Mouse (Mus musculus) intestine, postnatal 0 days (tissue): ENCODE results near the gene Kxd1. TPM values are rescaled to one million over a fixed set of nuclear protein-coding genes. Genes with fewer than 3 reads are reported as not detected.

Experiments
- ATAC-seq: fragments of 200-750 bp; cut with Nextera tagmentation; 2 replicates; pipeline ENCODE4 v1.8.0; 2017; ENCODE audit warnings: mild to moderate bottlenecking, moderate TSS enrichment, moderate library complexity
- H3K27ac ChIP-seq: fragments of 300-500 bp; sonication (generic); 2 replicates; pipeline ENCODE4 v1.5.1; 2014; ENCODE audit warnings: mild to moderate bottlenecking, low read depth, low read length, moderate library complexity
- H3K27me3 ChIP-seq: fragments of 300-500 bp; sonication (generic); replicated peaks from 2 replicates; pipeline ENCODE4 v1.6.1; 2014; ENCODE audit warnings: low read length, mixed read lengths; ENCODE audit not compliant: control insufficient read depth, insufficient read depth
- H3K36me3 ChIP-seq: fragments of 300-500 bp; sonication (generic); 2 replicates; pipeline ENCODE4 v1.6.1; 2014; ENCODE audit warnings: mild to moderate bottlenecking, moderate library complexity; ENCODE audit not compliant: control insufficient read depth, insufficient read depth
- H3K4me1 ChIP-seq: fragments of 300-500 bp; sonication (generic); replicated peaks from 2 replicates; pipeline ENCODE4 v1.6.1; 2014; ENCODE audit warnings: antibody characterized with exemption, low read length, mixed read lengths; ENCODE audit not compliant: control insufficient read depth, insufficient read depth
- H3K4me2 ChIP-seq: fragments of 300-500 bp; sonication (generic); replicated peaks from 2 replicates; pipeline ENCODE4 v1.6.1; 2014; ENCODE audit warnings: low read depth, mild to moderate bottlenecking, moderate library complexity
- H3K4me3 ChIP-seq: fragments of 300-500 bp; sonication (generic); 2 replicates; pipeline ENCODE4 v1.5.1; 2014; ENCODE audit warnings: low read depth, low read length
- H3K9ac ChIP-seq: fragments of 300-500 bp; sonication (generic); 2 replicates; pipeline ENCODE4 v1.6.1; 2014; ENCODE audit warnings: mild to moderate bottlenecking, low read depth, low read length
- H3K9me3 ChIP-seq: fragments of 300-500 bp; sonication (generic); 2 replicates; pipeline ENCODE4 v1.6.1; 2016; ENCODE audit warnings: mixed run types; ENCODE audit not compliant: control insufficient read depth
- CTCF ChIP-seq: sonication (generic); IDR thresholded peaks from 2 replicates; pipeline ENCODE4 v1.5.1; 2016; ENCODE audit warnings: low read depth, mild to moderate bottlenecking, control low read depth, antibody characterized with exemption, moderate library complexity
- WGBS: fragments of 180-500 bp; shearing (Covaris S2); extraction: QIAGEN DNeasy Blood & Tissue Kit; methylation state at CpG from one replicate; pipeline ENCODE4 v1.1.7; 2014; 5-methylcytosine and 5-hydroxymethylcytosine counted together
- polyA plus RNA-seq: library from polyadenylated mRNA; unstranded; fragments of >200 nt; fragmentation: Nextera tagmentation; extraction: Ambion mirVana; gene quantifications from 2 replicates; pipeline ENCODE4 v1.2.1, GENCODE M21; 2015

Gene Kxd1
- polyA plus RNA-seq, 1 experiment from 2014 or later, result 46.4 TPM

GRCm38 (mm10) chr8:70458462-70458861 is 69.3 kb downstream of the Kxd1 start:
- ATAC-seq, result no peak
- H3K4me1 ChIP-seq, result no peaks in the 10 kb centered on the region
- WGBS, result 74% methylated on average over 3 of the region's 3 CpGs

More at GRCm38 (mm10) chr8:70458462-70458861, 69.3 kb downstream of the Kxd1 start:
- Histone ChIP-seq H3K9me3 (no peaks in the 10 kb centered on the region), H3K27me3 (no peaks in the 10 kb centered on the region), H3K4me3 (no peak overlapping the region), H3K36me3 (no peaks in the 10 kb centered on the region), H3K9ac (no peak overlapping the region), H3K27ac (no peak overlapping the region), H3K4me2 (no peak overlapping the region)
- TF ChIP-seq CTCF, result no peak

Other genes starting within 250 kb of the Kxd1 start
- gene Homer3, start 245.1 kb downstream of the Kxd1 start, polyA plus RNA-seq, result 18.5 and 18.7 TPM in 2 replicates
- gene Ddx49, start 225.5 kb downstream of the Kxd1 start, polyA plus RNA-seq, result 32.9 and 34.5 TPM in 2 replicates
- 338 and 383 TPM in 2 replicates for gene Cope, start 225.4 kb downstream of the Kxd1 start, polyA plus RNA-seq
- gene Cers1, start 212.2 kb downstream of the Kxd1 start, polyA plus RNA-seq, result 1.3 and 1.7 TPM in 2 replicates
- 0.38 TPM in 1 of 2 replicates, not detected in the other for gene Gdf1, start 198.1 kb downstream of the Kxd1 start, polyA plus RNA-seq
- 9.7 and 10.1 TPM in 2 replicates for gene Upf1, start 174.7 kb downstream of the Kxd1 start, polyA plus RNA-seq
- gene Comp, start 154.4 kb downstream of the Kxd1 start, polyA plus RNA-seq, result 0.25 and 0.41 TPM in 2 replicates
- 8.1 and 9.2 TPM in 2 replicates for gene Crtc1, start 88.4 kb downstream of the Kxd1 start, polyA plus RNA-seq
- gene Klhl26, start 51.0 kb downstream of the Kxd1 start, polyA plus RNA-seq, result 9.3 and 10.5 TPM in 2 replicates
- gene Tmem59l, start 40.6 kb downstream of the Kxd1 start, polyA plus RNA-seq, result 2.3 and 2.4 TPM in 2 replicates
- gene Crlf1, start 34.8 kb downstream of the Kxd1 start, polyA plus RNA-seq, result 0.61 and 0.81 TPM in 2 replicates
- gene Rex1bd, start 21.2 kb downstream of the Kxd1 start, polyA plus RNA-seq, result 145 and 148 TPM in 2 replicates
- 805 and 863 TPM in 2 replicates for gene Uba52, start 17.2 kb downstream of the Kxd1 start, polyA plus RNA-seq
- gene Fkbp8, start 232 bp downstream of the Kxd1 start, polyA plus RNA-seq, result 199 and 203 TPM in 2 replicates
- gene Ell, start 11.5 kb upstream of the Kxd1 start, polyA plus RNA-seq, result 11.8 and 13.0 TPM in 2 replicates
- 19.4 and 21.0 TPM in 2 replicates for gene Isyna1, start 66.4 kb upstream of the Kxd1 start, polyA plus RNA-seq
- gene Ssbp4, start 80.9 kb upstream of the Kxd1 start, polyA plus RNA-seq, result 63.2 and 65.3 TPM in 2 replicates
- 2.1 and 2.2 TPM in 2 replicates for gene Lrrc25, start 88.2 kb upstream of the Kxd1 start, polyA plus RNA-seq
- 1.7 and 1.9 TPM in 2 replicates for gene Gdf15, start 104.5 kb upstream of the Kxd1 start, polyA plus RNA-seq
- 79.0 and 92.1 TPM in 2 replicates for gene Pgpep1, start 132.4 kb upstream of the Kxd1 start, polyA plus RNA-seq
- gene Lsm4, start 145.3 kb upstream of the Kxd1 start, polyA plus RNA-seq, result 181 and 182 TPM in 2 replicates
- 114 and 121 TPM in 2 replicates for gene Jund, start 171.0 kb upstream of the Kxd1 start, polyA plus RNA-seq
- not detected in 2 replicates for gene Iqcn, start 175.5 kb upstream of the Kxd1 start, polyA plus RNA-seq
- 2.8 TPM in 2 replicates for gene Gm3336, start 190.6 kb upstream of the Kxd1 start, polyA plus RNA-seq
- 0.21 and 0.31 TPM in 2 replicates for gene Pde4c, start 195.8 kb upstream of the Kxd1 start, polyA plus RNA-seq
- gene Rab3a, start 226.7 kb upstream of the Kxd1 start, polyA plus RNA-seq, result 18.8 and 19.5 TPM in 2 replicates
- gene Mpv17l2, start 233.0 kb upstream of the Kxd1 start, polyA plus RNA-seq, result 76.3 and 80.6 TPM in 2 replicates
- 37.4 and 41.0 TPM in 2 replicates for gene Pik3r2, start 248.8 kb upstream of the Kxd1 start, polyA plus RNA-seq